Mouse (Mus musculus) CH12.LX (cell line): ENCODE measurements around the gene Ccdc130. TPM values are rescaled to one million over a fixed set of nuclear protein-coding genes. Genes with fewer than 3 reads are reported as not detected.

Source experiments
- DNase-seq: peaks from one replicate; pipeline ENCODE4 v3.0.0-alpha.2; 2013; ENCODE audit errors: extremely low read depth
- H3K27ac ChIP-seq: 2 replicates; pipeline ENCODE4 v1.5.1; 2012; ENCODE audit warnings: low read depth, mild to moderate bottlenecking, control low read depth, moderate library complexity; ENCODE audit not compliant: insufficient read depth
- H3K27me3 ChIP-seq: replicated peaks from 2 replicates; pipeline ENCODE3; 2012; ENCODE audit warnings: inconsistent platforms
- H3K36me3 ChIP-seq, 2 experiments: replicated peaks in 1 of 2; 2 replicates each; pipeline versions ENCODE3 to v1.6.1; 2012; ENCODE audit warnings: inconsistent platforms in 1 of 2, low read length in 1 of 2, mild to moderate bottlenecking in 1 of 2, mixed read lengths in 1 of 2, moderate library complexity in 1 of 2; ENCODE audit not compliant: control insufficient read depth in 1 of 2, insufficient read depth in 1 of 2
- H3K4me1 ChIP-seq, 2 experiments: 2 replicates each; pipeline ENCODE4 v1.6.1; 2012; ENCODE audit warnings: inconsistent platforms in 1 of 2, moderate library complexity in 1 of 2; ENCODE audit not compliant: insufficient read depth in 2 of 2, control insufficient read depth in 1 of 2
- H3K4me2 ChIP-seq: 2 replicates; pipeline ENCODE4 v1.6.1; 2012; ENCODE audit warnings: low read depth, mild to moderate bottlenecking, control low read depth; ENCODE audit not compliant: poor library complexity, insufficient read depth, severe bottlenecking
- H3K4me3 ChIP-seq, 3 experiments: fragments of 150-350 bp in 1 of 3; sonication (generic) in 1 of 3; replicated peaks in 1 of 3; 2 replicates each; pipeline versions ENCODE3 to v1.5.1; 2011 to 2012; ENCODE audit warnings: low read depth in 2 of 3, low read length in 2 of 3, mild to moderate bottlenecking in 2 of 3, moderate library complexity in 2 of 3, control low read depth in 1 of 3, improper control_type of control experiment in 1 of 3, inconsistent platforms in 1 of 3, mixed read lengths in 1 of 3; ENCODE audit not compliant: poor library complexity in 1 of 3
- H3K79me2 ChIP-seq: replicated peaks from 2 replicates; pipeline ENCODE4 v1.6.1; 2012; ENCODE audit warnings: mild to moderate bottlenecking, moderate library complexity; ENCODE audit not compliant: control insufficient read depth, poor library complexity, insufficient read depth, severe bottlenecking; ENCODE audit errors: extremely low read depth
- H3K9ac ChIP-seq: 2 replicates; pipeline ENCODE4 v1.6.1; 2012; ENCODE audit warnings: low read depth, mild to moderate bottlenecking, control low read depth, moderate library complexity; ENCODE audit not compliant: insufficient read depth
- H3K9me3 ChIP-seq: replicated peaks from 2 replicates; pipeline ENCODE3; 2012; ENCODE audit warnings: low read length, inconsistent platforms, mixed read lengths
- BHLHE40 ChIP-seq: IDR thresholded peaks from 2 replicates; pipeline ENCODE4 v1.6.1; 2011; ENCODE audit warnings: mild to moderate bottlenecking, low read depth, low read length, improper control_type of control experiment
- CHD1 ChIP-seq: IDR thresholded peaks from 2 replicates; pipeline ENCODE4 v1.6.1; 2012; ENCODE audit warnings: low read depth, low read length, improper control_type of control experiment, inconsistent platforms
- CTCF ChIP-seq, 2 experiments: IDR thresholded peaks in 1 of 2; conservative IDR thresholded peaks in 1 of 2; 2 replicates each; pipeline ENCODE4 v1.5.1; 2011 to 2012; ENCODE audit warnings: low read depth in 2 of 2, low read length in 2 of 2, improper control_type of control experiment in 1 of 2, inconsistent platforms in 1 of 2, mild to moderate bottlenecking in 1 of 2, moderate library complexity in 1 of 2
- E2F4 ChIP-seq: IDR thresholded peaks from 2 replicates; pipeline ENCODE4 v1.6.1; 2011; ENCODE audit warnings: low read depth, low read length, improper control_type of control experiment; ENCODE audit not compliant: insufficient replicate concordance
- IRF4 ChIP-seq: IDR thresholded peaks from 2 replicates; pipeline ENCODE4 v1.6.1; 2014; ENCODE audit warnings: low read depth, mild to moderate bottlenecking, inconsistent platforms, low read length, improper control_type of control experiment
- JUN ChIP-seq: IDR thresholded peaks from 2 replicates; pipeline ENCODE4 v1.6.1; 2011; ENCODE audit warnings: low read depth, mild to moderate bottlenecking, low read length, improper control_type of control experiment, moderate library complexity; ENCODE audit not compliant: insufficient read depth
- KAT2A ChIP-seq: IDR thresholded peaks from 2 replicates; pipeline ENCODE4 v1.6.1; 2012; ENCODE audit warnings: low read length, improper control_type of control experiment, inconsistent platforms; ENCODE audit not compliant: insufficient replicate concordance
- MAFK ChIP-seq: IDR thresholded peaks from 2 replicates; pipeline ENCODE4 v1.6.1; 2011; ENCODE audit warnings: low read length, improper control_type of control experiment; ENCODE audit not compliant: insufficient replicate concordance
- MEF2A ChIP-seq: IDR thresholded peaks from 2 replicates; pipeline ENCODE4 v1.6.1; 2014; ENCODE audit warnings: low read depth, mild to moderate bottlenecking, inconsistent platforms, low read length, improper control_type of control experiment, borderline replicate concordance
- MYC ChIP-seq: IDR thresholded peaks from 2 replicates; pipeline ENCODE4 v1.6.1; 2011; ENCODE audit warnings: low read depth, mild to moderate bottlenecking, improper control_type of control experiment, low read length
- NRF1 ChIP-seq: IDR thresholded peaks from 2 replicates; pipeline ENCODE4 v1.6.1; 2014; ENCODE audit warnings: low read depth, mild to moderate bottlenecking, inconsistent platforms, low read length, improper control_type of control experiment, moderate library complexity
- PAX5 ChIP-seq: IDR thresholded peaks from 2 replicates; pipeline ENCODE4 v1.6.1; 2012; ENCODE audit warnings: low read length, inconsistent platforms, mixed read lengths
- POLR2A ChIP-seq: IDR thresholded peaks from 2 replicates; pipeline ENCODE4 v1.6.1; 2011; ENCODE audit warnings: low read depth, mild to moderate bottlenecking, improper control_type of control experiment, low read length
- POLR2AphosphoS2 ChIP-seq: IDR thresholded peaks from 2 replicates; pipeline ENCODE4 v1.6.1; 2011; ENCODE audit warnings: low read depth, low read length, improper control_type of control experiment
- RAD21 ChIP-seq: IDR thresholded peaks from 2 replicates; pipeline ENCODE4 v1.6.1; 2011; ENCODE audit warnings: low read depth, mild to moderate bottlenecking, low read length, improper control_type of control experiment, moderate library complexity
- TCF12 ChIP-seq: IDR thresholded peaks from 2 replicates; pipeline ENCODE4 v1.6.1; 2014; ENCODE audit warnings: low read depth, mild to moderate bottlenecking, inconsistent platforms, low read length, improper control_type of control experiment
- UBTF ChIP-seq: IDR thresholded peaks from 2 replicates; pipeline ENCODE4 v1.6.1; 2012; ENCODE audit warnings: low read depth, mild to moderate bottlenecking, inconsistent platforms, low read length, improper control_type of control experiment, moderate library complexity
- USF2 ChIP-seq: conservative IDR thresholded peaks from 2 replicates; pipeline ENCODE4 v1.6.1; 2011; ENCODE audit warnings: low read depth, low read length, improper control_type of control experiment
- ZC3H11A ChIP-seq: IDR thresholded peaks from 2 replicates; pipeline ENCODE4 v1.6.1; 2012; ENCODE audit warnings: low read depth, mild to moderate bottlenecking, inconsistent platforms, low read length, improper control_type of control experiment
- ZKSCAN1 ChIP-seq: IDR thresholded peaks from 2 replicates; pipeline ENCODE4 v1.6.1; 2012; ENCODE audit warnings: low read depth, inconsistent platforms, low read length, improper control_type of control experiment, borderline replicate concordance
- dilution Hi-C: fragments of 300-500 bp; cut with MboI; formaldehyde crosslinking; loops from 2 replicates; pipeline ENCODE4 v1.14.3; 2020; ENCODE audit warnings: low sequenced_read_pairs; ENCODE audit not compliant: extremely low pct_unique_long_range_greater_than_20kb, extremely low pct_ligation_motif_present
- in situ Hi-C: fragments of 300-500 bp; cut with MboI; formaldehyde crosslinking; loops from 3 replicates; pipeline ENCODE4 v1.14.3; 2019; ENCODE audit warnings: low sequenced_read_pairs, low pct_ligation_motif_present, low pct_unique_long_range_greater_than_20kb, mixed read lengths
- polyA plus RNA-seq: library from polyadenylated mRNA; unstranded; fragments of >175 nt; gene quantifications from 2 replicates; pipeline ENCODE4 v1.2.1, GENCODE M21; 2012; ENCODE audit warnings: low read depth; ENCODE audit not compliant: insufficient read length
- total RNA-seq, 2 experiments: library from RNA; depleted of rRNA; stranded (reverse); fragments of 300-350 nt in 1 of 2; fragments of >200 nt in 1 of 2; gene quantifications; 2 replicates each; pipeline ENCODE4 v1.2.3; 2012 to 2014

Ccdc130 gene
- total and polyA plus RNA-seq, 3 experiments = 5.7 to 13.0 (median 7.8) TPM

DNA sequence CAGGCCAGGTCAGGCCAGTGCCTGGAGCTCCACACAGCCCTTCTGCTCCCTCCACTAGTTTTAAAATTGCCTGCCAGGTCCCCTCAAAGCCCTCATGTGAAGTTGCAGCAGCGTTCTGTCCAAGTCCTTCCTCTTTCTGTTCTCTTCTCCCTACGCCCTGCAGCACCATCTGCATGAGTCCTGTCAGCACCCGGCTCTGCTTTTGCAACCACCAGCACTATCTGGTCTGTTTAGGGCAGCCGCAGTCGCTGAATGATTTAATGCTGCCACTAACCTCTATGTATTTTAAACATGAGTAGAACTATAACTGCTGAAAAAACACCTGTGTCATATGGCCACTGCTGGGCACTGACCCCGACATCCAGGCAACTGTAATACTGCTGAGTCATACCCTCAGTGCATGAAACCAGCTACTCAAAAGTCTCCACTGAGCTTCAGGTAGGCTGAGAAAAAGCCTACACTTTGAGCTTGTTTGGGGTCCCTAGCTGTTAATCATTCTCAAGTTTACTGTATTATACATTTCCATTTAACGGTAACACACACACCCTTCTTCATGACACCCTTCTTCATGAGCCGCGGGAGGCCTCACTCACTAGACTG is 47.5 kb downstream of the Ccdc130 start:
- no peaks in the 10 kb centered on the region for H3K27me3 ChIP-seq
- no peaks in the 10 kb centered on the region for H3K9me3 ChIP-seq
- no peak for DNase-seq
- peaks cover 7 to 42% of the 10 kb centered on the region in 2 experiments for H3K4me1 ChIP-seq
- peak overlapping the region; percentile 37; the same call in 1 of the 2 replicates for H3K27ac ChIP-seq
- H3K36me3 ChIP-seq = peaks cover 61 to 91% of the 10 kb centered on the region in 2 experiments
- H3K9ac ChIP-seq = peak overlapping the region; percentile 40; the same call in 1 of the 2 replicates
- H3K79me2 ChIP-seq = no peaks in the 10 kb centered on the region; the same call in 1 of the 2 replicates
- in situ Hi-C loops = loop anchor here (25.0 kb wide), 1 partner anchor 140 kb away; no protein-coding TSS in a partner anchor
- TF ChIP-seq MAFK (peak; percentile 77), KAT2A (no peak)
- peak overlapping the region in 2 of 3 experiments; percentile 25 to 64 for H3K4me3 ChIP-seq
- dilution Hi-C loops = no loop called here
- peak overlapping the region; percentile 79 for H3K4me2 ChIP-seq

DNA sequence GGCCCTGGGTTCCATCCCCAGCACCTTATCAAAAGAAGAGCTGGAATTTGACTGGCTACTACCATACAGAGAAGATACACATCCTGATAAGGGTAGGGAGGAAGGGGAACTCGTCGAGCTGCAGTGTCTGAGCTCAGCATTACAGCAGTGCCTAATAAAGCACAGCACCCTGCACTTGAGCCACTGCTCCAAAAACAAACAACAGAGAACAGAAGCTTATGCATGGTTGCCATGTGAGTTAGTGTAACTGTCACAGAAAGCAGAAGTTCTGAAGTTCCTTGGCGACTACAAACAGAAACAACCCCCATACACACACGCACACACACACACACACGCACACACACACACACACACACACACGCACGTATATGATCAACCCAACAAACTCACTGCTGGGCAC is 50.1 kb downstream of the Ccdc130 start:
- DNase-seq = no peak
- Histone ChIP-seq H3K27ac (no peak overlapping the region), H3K4me1 (peaks cover 7 to 42% of the 10 kb centered on the region in 2 experiments), H3K4me3 (no peak overlapping the region), H3K27me3 (no peaks in the 10 kb centered on the region), H3K79me2 (no peaks in the 10 kb centered on the region; the same call in 1 of the 2 replicates), H3K9me3 (no peaks in the 10 kb centered on the region)
- no peak for TF ChIP-seq IRF4
- TF ChIP-seq POLR2AphosphoS2 = no peak
- TF ChIP-seq BHLHE40 = no peak
- TF ChIP-seq PAX5 = no peak
- no peak for TF ChIP-seq KAT2A
- TF ChIP-seq TCF12 = no peak
- TF ChIP-seq MYC = no peak
- TF ChIP-seq UBTF = no peak
- TF ChIP-seq NRF1 = no peak
- TF ChIP-seq RAD21 = no peak
- no peak for TF ChIP-seq ZKSCAN1
- no peak for TF ChIP-seq JUN
- no peak for TF ChIP-seq E2F4
- no peak for TF ChIP-seq POLR2A
- TF ChIP-seq CHD1 = no peak
- TF ChIP-seq USF2 = no peak
- TF ChIP-seq CTCF (conservative IDR thresholded peaks at IDR 0.05 in 1 of 2, IDR thresholded peaks at IDR 0.05 in 1 of 2; ENCODE audit: low read depth in 2 of 2, low read length in 2 of 2) = no peak
- TF ChIP-seq MEF2A = no peak
- no peak for TF ChIP-seq ZC3H11A
- TF ChIP-seq, all 38 proteins: peak for 0
- dilution Hi-C loops = no loop called here
- in situ Hi-C loops = loop anchor here (25.0 kb wide), 1 partner anchor 142 kb away; no protein-coding TSS in a partner anchor
- H3K9ac ChIP-seq = no peak overlapping the region
- H3K4me2 ChIP-seq = no peak overlapping the region
- H3K36me3 ChIP-seq = peaks cover 59 to 91% of the 10 kb centered on the region in 2 experiments
